Mouse (Mus musculus): ENCODE data around the gene Ubac1. TPM values are rescaled to one million over a fixed set of nuclear protein-coding genes. Genes with fewer than 3 reads are reported as not detected.

Gene Ubac1
- total RNA-seq, 4 experiments from 2014 or later, result 80.7 to 88.9 (median 87.8) TPM

DNA sequence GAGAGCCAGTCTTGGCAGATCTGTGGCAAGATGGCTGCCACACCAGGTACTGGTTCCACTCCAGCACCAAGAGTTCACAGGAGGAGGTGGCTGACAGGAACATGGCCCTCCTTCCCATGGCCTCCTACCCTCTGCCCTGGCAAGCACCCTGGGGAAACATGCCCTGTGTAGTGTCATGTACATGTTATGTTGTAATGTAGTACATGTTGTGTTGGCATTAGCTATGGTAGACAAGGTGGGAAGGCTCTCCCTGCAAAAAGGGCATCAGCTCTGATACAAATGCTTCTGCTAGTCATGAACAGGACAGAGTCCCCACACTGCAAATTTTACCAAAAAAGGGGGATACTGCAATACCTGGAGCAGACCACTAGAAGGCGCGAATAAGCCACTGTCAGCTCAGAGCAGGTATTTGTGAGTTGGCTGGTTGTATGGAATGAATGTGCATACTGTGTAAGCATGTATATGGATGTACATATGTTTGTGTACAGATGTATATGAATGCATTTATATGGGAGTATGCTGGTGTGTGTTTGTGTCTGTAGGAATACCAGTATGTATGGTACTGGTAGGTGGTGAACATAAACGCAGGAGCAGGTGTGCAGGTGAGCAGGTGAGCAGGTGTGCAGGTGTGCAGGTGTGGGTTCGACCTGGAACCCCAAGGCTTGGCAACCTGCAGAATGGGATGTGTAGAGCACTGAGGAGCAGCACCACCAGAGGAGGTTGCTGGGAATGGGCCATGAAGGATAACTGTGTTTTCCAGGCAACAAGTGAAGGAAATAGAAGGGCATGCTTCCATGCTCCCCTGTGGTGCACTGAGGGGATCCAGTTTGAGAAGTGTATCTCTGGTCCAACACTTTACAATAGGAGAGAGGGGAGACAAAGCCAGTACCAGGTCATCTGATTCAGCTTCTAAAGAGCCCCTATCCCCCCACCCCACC lies 2.9 kb upstream of the Ubac1 start:
- no peak for DNase-seq (ENCODE audit: low spot score)

DNA sequence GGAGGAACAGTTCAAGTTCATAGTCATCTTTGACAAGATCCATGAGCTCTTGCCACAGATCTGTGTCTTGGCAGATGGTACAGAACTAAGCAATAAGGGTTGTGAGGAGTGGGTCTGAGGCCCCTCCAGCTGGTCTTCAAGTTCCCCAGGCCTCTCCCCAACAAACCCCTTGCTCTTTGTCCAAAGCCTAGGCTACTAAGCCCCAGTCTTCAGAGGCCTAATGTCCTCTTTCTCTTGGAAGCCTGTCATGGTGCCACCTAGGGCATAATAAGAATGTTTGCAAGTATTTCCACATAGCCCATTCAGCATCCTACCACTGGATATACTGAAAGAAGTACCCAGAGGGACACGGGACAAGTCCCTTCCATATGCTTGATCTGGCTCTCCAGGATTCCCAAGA lies 1.1 kb upstream of the Ubac1 start:
- no peak for DNase-seq (ENCODE audit: low spot score)

DNA sequence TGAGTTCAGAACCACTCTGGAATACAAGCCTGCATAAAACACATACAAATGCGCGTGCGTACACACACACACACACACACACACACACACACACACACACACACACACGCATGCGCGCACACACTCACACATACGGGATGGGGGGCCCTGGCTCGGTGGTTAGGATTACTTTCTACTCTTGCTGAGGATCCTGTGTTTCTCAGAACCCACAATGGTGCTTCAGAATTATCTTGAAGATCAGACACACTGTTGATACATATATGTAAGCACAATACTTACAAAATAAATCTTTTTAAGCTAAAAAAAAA lies 665 bp upstream of the Ubac1 start:
- DNase-seq (ENCODE audit: low spot score), result no peak

DNA sequence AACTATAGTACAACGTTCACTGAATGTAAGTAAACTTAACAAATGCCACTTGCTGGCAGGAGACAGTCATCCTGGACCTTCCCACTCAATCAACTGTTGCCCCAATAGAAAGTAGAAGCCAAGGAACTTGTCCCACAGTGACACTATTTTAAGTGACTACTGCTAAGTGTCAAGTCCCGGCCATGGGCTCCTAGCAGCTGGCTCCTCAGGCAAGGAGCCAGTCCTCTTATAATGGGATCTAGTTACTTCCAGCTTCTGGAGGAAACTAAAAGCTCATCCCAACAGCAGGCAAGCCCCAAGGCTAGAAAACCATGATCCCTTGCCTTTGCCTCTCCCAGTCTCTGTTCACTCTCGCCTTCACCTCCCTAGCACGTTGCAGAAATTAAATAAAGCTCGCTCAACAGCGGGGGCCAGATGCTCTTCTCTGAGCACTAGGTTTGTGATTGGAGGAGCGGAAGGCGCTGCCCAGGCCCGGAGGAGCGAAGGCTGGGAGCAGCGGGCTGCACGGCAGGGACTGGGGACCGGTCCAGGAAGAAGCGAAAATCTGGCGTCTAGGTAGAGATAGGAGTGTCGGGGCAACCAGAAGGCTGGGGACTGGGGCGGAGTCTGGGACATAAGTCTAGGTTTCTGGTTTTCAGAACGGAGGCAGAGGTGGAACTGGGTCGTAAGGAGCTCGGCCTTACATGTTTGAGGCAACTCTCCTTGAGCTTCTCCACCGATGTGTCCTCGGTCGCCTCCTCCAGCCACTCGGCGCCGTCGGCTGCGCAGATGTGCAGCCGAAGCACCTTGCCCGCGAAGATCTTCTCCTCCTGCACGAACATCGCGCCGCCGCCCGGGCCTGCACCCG lies 610 bp downstream of the Ubac1 start:
- DNase-seq (ENCODE audit: low spot score), result no peak

DNA sequence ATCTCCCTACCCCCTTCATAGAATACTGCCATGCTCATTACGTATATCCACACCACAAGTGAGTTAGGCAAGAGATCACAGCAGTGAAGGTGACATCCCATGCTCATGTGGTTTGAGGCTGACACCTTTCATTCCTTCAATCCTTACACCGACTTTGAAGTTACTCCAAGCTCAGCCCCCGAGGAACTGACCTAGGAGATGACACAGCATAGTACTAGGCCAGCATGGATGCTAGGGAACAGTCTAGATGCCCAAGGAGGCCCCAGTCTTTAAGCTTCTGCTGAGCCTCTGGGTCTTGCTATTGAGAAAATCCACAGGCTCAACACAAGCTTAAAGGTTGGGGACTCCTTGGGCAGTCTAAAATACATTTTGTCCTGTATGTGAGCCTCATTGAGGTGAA lies 1.6 kb downstream of the Ubac1 start:
- DNase-seq (ENCODE audit: low spot score), result no peak

DNA sequence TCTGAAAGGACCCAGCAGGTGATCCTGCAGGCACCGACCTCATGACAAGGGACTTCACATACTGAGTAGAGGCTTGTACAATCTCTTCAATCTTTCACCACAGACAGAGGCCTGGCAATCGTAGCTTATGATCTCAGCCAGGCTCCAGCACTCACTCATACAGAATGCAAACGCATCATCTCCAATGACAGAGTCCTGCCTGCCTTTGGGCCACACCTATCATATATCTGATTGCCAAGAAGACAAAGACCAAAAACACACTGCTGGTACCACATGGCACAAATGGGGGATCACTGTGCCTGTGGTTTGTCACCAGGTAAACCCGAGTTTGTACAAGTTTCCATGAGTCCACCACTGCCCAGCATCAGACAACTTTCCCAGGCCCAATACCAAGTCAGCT lies 4.2 kb downstream of the Ubac1 start:
- DNase-seq (ENCODE audit: low spot score), result no peak

DNA sequence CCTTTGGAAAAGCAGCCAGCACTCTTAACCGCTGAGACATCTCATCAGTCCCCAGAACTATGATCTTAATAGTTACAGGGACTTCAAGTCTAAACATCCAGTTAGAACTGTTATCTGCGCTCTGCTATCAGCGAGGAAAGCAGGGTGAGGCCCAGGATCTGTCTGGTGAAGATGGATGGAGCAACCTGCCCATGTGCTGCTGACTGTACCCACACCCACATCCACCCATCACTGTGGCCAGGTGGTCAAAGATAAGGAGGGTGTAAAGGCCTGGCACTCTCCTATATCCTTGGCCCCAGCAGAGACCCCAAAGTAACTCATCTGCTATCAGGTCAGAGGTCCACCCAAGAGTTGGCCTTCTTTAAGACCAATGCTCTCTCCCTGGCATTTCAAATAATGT lies 7.9 kb downstream of the Ubac1 start:
- no peak for DNase-seq (ENCODE audit: low spot score)

DNA sequence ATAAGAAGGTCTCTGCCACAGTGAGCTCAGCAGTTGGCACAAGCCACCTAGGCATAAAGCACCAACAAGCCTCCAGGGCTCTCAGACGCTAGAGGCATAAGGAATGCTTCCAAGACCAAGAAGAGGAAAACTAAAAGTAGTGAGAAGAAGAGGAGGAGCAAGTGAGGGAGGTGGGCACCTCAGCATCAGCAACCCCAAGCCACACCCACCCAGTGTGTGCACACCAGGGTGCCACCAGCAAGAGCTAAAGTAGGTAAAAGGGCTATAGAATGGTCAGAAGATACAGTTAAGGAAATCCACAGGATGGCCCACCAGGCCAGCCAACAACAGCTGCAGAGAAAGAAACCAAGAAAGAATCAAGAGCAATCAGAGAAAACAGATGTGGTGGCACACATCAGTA lies 10.1 kb downstream of the Ubac1 start:
- no peak for DNase-seq (ENCODE audit: low spot score)

DNA sequence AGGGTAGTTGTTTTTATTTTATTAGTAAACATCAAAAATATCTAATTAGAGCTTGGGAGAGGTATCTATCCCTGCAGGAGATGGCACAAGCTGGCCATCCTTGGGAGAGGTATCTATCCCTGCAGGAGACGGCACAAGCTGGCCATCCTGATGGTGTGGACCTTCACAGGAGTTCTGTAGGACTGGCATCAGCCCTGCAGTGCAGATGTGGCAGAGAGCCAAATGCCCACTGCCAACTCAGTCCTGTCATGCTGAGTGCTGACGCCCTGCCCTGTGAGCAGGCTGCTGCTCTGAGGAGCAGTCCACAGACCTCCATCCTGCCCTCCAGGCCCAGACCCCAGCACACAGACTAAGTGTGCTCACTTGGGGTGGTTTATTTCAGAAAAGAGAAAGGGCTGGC lies 19.5 kb downstream of the Ubac1 start:
- no peak for DNase-seq (ENCODE audit: low spot score)

DNA sequence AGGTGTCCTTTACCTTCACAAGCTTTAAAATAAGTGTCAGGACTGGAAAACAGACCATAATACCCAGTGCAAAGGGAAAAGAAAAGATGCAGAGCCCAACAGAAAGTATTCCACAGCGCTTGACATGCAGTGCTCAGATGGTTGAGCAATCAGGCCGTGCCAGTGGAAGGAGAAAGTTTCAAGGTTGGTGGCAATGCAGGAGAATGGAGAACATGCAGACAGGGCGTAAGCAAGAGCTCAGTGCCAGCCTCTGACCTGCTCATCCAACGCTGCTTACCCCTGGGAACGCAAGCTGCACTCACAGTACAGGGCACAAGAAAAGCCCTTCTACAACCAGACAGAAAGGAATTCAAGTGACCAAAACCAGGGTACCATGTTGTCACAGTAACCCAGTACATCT lies 20.4 kb downstream of the Ubac1 start:
- DNase-seq (ENCODE audit: low spot score), result no peak

DNA sequence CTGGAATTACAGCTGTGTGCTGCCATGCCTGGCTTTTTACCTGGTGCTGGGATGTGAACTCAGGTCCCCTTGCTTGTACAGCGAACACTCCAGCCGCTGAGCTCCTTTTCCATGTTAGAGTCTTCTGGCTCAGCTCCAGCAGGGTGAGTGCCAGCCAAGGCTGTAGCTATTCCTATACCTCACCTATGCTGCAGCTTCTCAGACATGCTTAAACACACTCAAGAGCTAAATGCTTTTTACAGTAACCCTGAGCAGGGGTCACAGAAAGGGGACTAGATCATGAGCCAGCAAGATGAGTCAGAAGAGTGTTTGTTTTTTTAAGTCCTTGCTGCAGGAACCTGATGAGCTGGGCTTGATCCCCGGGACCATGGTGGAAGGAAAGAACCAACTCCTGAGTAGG lies 23.8 kb downstream of the Ubac1 start:
- DNase-seq (ENCODE audit: low spot score), result no peak

DNA sequence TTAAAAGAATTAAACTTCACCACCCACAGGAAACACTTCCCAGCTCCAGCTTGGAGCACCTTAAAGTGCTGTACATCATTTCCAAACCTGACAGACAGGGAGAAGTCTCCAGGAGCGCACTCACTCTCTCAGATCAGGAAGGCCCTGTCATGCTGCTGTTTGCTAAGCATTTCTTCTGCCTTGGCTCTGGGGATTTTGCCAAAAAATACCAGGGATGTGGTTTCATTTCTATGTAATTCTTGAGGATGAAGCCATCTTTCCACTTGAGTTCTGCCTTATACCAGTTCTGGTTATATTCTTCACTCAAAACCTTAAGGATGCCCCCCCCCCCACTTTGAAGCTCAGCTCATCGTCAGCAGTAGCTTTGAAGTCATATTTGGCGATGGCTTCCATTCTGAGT lies 26.8 kb downstream of the Ubac1 start:
- no peak for DNase-seq (ENCODE audit: low spot score)

DNA sequence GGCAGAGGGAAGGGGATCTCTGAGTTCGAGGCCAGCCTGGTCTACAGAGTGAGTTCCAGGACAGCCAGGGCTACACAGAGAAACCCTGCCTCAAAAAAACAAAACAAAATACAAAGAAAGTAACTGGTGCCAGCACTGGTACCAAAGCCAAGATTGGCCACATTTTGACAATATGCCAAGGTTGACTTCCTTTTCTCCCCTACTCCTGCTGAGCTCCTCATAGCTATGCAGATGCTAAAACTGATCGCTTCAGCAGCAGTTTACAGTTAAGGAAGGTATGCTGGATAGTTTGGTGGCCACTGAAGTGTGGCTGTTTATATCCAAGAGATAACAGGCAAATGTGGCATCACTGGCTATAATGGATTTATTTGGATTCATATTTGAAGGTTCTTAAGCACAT lies 29.3 kb downstream of the Ubac1 start:
- no peak for DNase-seq (ENCODE audit: low spot score)

DNA sequence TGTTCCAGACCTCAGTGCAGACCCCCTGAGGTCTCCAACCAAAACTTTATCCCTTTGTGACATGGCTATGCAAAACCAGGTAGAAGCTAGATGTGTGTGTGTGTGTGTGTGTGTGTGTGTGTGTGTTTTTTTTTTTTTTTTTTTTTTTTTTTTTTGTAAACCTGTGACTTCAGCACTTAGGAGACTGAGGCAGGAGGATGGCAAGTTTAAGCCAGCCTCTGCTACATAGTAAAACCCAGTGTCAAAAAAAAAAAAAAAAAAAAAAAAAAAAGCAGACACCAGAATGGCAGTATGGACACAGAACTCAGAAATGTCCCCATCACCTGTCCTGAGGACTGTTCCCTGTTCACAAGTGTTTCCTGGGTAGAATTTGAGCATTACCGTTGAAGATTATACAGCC lies 31.9 kb downstream of the Ubac1 start:
- DNase-seq (ENCODE audit: low spot score), result no peak

DNA sequence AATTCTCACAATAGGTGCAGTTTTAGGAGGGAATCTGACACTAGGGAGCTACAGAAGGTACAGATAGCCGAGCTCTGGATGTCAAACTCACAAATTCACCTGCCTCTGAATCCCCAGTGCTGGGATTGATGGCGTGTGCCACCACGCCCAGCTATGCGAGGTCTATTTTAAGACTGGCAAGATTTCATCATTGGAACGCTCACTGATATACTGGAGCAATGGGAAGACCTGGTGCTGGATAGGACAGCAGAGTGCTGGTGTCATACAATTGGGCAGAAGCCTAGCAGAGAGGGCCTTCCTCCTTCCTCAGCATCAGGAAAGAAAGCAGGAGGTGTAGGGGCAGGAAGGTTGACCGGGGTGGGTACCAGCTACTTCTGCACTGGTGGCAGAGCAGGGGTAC lies 33.7 kb downstream of the Ubac1 start:
- DNase-seq (ENCODE audit: low spot score), result no peak

DNA sequence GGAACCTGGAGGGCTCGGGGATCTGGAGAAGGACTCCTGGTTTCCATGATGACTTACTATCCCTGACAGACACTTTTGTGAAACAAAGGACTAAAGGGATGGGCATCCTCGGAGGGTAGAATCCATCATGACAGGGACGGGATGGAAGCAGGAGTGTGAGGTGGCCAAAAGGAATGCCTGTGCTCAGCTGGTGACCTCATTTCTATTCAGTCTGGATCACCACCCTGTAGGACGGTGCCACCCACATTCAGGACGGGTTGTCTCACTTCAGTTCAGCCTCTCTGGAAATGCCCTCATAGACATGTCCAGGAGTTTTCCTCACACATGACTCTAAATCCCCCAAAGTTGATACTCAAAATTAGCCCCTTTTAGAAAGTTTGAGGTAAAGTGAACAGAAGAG lies 34.9 kb downstream of the Ubac1 start:
- DNase-seq (ENCODE audit: low spot score), result no peak

DNA sequence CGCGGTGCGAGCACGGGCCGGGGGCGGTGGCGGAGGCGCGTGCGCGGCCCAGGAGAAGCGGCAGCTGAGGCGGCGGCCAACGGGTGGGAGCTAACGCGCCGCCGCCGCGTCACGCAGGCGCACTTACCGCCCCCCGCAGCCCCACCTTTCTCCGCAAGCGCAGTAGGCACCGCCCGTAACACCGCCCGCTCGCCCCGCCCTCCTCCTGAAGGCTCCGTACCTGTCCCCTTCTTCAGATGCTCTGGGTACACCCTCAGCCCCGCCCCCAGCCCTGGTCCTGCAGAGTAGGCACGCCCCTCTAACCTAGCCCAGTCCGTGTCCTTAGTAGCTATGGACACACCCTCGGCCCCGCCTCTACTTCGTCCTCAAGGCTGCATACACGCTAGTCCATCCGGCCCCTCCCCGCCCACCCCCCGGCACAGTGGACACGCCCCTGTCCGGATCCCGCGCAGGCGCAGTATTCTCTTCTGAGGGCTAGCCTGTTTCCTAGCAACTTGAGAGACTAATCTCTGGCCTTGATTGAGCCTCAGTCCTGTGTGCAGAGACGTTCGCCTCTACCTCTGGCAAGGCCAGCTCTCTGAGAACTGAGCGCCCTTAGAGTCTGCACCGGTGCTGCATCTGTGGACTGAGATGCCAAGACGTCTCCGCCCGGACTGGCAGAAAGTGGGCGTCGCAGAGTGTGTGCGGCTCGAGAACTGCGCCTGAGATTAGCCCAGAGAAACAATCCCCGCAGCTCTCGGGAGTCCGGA lies 38.2 kb downstream of the Ubac1 start, which contains the start of gene Camsap1:
TSS of gene Camsap1 (minus strand) at position 124 of the 749 bp plus-strand sequence.
- DNase-seq (ENCODE audit: low spot score), result peak; percentile 99

DNA sequence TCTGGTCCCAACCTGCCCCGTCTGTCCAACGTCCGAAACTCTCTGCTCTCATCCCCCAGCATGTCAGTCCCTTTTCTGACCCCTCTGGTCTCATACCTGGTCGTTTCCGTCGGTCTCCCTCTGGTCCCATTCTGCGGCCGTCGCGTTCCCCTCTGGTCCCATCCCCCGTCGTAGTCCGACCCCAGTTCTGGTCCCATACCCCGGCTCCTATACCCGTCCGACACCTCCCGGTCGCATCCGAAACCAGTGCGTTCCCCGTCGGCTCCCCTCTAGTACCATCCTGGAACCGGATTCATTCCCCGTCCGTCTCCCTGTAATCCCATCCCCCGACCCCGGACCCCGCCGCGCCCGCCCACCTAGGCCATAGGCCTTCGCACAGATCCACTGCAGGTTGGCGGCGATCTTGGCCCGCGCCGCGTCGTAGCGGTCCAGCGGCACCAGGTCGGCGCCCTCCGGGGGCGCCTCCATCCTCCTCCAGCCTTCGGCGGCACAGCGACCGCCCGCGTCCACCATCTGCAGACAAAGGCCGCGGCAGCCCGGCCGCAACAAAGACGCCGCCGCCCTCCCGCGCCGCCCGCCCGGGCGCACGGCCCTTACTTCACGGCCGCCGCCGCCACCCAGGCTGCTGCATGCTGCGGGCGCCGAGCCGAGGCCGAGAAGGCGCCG lies 39.0 kb downstream of the Ubac1 start:
- no peak for DNase-seq (ENCODE audit: low spot score)

DNA sequence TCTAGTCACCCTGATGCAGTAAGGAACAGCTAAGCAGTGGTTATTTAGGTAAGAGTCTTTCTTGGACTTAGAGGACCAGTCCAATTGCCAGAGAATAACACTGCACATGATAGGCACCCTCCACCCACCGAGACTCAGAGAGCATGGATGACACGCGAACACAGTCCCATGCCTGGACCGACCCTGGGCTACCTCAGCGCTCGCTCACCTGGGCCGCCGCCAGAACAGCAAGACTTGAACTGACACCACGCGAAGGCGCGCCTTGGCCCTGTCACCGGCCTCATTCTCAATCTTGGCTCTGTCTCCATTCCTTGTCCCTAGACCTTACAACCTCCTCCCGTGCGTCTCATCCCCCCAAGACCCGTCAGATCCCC lies 39.5 kb downstream of the Ubac1 start:
- DNase-seq (ENCODE audit: low spot score), result peak; percentile 28

DNA sequence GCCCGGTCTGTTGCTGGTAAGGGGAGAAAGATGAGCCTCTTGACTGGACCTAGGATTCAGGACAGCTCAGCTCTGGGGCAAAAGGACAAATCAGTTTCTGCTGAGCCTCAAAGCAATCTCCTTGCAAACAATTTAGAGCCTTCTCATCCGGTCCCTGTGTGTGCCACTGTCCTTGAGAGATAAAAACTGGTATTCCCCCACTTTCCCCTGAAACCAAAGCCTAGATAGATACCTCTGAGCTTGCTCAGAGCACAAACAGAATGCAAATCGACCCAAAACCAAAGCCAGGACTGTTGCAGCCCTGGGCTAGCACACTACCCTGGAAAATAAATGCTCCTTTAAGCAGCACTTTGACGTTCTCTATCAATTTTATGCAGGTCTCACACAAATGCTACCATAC lies 42.5 kb downstream of the Ubac1 start:
- DNase-seq (ENCODE audit: low spot score), result no peak

DNA sequence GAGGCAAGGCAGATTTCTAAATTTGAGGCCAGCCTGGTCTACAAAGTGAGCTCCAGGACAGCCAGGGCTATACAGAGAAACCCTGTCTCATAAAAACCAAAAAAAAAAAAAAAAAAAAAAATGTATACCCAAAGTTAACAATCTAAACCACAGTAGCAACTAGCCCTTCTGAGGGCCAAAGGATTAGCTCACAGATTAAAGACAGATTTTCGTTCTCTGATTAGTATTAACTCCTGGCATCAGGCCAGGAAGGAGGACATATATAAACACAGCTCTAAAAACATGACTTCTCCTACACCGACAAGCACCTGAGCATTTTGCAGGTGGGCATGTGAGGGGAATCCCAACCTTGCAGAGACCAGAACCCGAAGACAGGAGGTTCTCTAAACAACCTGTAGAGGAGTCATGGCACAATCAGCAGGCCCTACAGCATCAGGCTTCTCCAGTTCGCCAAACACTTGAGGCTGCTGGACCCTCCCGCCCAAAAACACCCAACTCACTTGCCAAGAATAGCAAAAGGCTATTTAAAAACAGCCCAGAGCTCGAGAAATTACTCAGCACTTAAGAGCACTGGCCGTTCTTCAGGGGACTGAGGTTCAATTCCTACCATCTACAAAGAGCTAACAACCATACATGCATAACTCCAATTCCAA lies 43.8 kb downstream of the Ubac1 start:
- DNase-seq (ENCODE audit: low spot score), result peak; percentile 40
